Mouse (Mus musculus) urinary bladder, postnatal 14 days (tissue): ENCODE results near the gene Prop1.
A peak's percentile ranks its signal among the peaks of the same experiment; 100 is the strongest.

Source experiments
- DNase-seq: peaks from one replicate; pipeline ENCODE4 v3.0.0; 2021; ENCODE audit warnings: low spot score

Gene Prop1

DNA sequence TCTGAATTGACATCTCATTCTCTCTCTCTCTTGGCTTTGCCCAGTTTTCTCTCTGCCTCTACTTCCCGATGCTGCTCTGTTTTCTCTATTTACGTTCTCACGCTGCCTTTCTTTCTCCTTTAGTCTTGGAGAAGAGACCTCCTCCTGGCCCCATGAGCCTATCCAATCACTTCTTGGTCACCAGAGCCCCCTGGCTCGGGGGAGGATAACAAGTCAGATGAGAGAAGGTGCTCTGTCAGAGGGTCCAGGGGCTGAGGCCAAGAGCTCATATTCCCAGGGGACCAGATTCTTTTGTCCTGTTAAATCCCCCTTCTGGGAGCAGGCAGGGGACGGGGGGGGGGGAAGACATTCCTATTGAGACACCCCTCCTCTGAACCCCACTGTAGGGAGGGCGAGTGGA lies at the start of gene Prop1:
Gene Prop1 (minus strand): TSS at position 101 of the 400 bp plus-strand sequence.
- DNase-seq = no peak

DNA sequence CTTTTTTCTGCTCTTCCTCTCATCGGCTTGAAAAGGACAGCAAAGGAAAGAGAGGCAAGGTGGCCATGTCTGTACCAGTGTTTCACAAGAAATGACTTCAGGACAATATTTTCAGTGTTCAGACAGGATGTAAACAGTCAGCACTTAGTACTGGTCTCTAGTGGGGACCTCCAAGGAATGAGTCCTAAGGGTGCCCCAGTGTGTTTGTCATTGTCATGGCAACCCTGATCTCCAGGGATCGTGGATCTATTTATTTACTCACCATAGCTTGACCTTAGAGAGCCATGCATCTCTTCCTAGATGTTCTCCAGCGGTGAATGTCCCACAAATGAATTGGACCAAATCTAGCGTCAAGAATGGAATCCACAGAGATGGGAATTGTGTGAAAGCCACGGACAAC lies 49.7 kb upstream of the Prop1 start, which contains the start of gene Olfr51:
Gene Olfr51 (plus strand): TSS at position 301 of the 400 bp plus-strand sequence.
- DNase-seq = no peak

- DNase-seq = no peak
Observed at GRCm38 (mm10) chr11:50981667-50982066, 28.1 kb upstream of the Prop1 start, which contains the start of gene Olfr1377. Gene Olfr1377 (plus strand): TSS chr11:50981967.

DNA sequence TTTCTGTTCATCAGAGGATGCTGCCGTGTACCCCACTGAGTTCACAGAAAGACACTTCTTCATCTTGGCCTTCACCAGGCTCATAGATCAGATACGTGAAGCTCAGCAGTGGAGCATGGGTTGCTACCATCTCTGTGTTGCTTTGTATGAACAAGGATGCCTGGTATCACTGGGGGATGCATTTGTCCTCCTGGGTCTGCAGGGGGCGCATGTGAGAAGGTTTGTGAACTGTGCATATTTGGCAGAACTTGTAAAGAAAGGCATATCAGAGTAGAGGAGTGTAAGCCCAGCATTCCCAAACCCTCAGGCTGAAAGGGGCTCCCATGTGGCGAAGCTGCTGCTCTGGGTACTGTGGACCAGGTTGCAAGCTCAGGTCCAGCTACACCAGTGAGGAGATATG lies 23.7 kb upstream of the Prop1 start:
- no peak for DNase-seq

- no peak for DNase-seq
Observed at GRCm38 (mm10) chr11:50966230-50966629, 12.7 kb upstream of the Prop1 start, which contains the start of gene Olfr1378. Gene Olfr1378 (plus strand): TSS chr11:50966530.

GRCm38 (mm10) chr11:50964886-50965285 lies 11.3 kb upstream of the Prop1 start:
- DNase-seq = no peak

DNA sequence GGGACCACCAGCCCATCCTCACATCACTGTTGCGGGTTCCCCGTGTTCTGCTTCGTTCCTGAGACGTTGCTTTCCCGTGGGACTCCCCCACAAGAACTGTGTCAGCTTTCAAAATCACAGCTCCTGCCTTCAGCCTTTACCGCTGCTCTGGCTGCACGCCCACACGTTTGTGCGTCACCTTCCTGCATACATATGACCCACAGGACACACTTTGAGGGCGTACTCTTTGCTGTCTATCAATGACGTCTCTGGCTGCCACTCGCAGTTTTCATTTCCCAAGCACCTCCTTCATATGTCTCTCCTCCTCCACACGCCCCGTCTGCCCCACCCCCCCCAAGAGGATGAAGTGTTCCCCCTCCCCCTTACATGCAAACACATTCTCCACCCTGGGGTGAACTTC lies 1.3 kb downstream of the Prop1 start:
- DNase-seq = no peak

- DNase-seq = no peak
Observed at GRCm38 (mm10) chr11:50943506-50943905, 10.1 kb downstream of the Prop1 start, which contains the start of gene 4933414I15Rik. Gene 4933414I15Rik (minus strand): TSS chr11:50943765.

DNA sequence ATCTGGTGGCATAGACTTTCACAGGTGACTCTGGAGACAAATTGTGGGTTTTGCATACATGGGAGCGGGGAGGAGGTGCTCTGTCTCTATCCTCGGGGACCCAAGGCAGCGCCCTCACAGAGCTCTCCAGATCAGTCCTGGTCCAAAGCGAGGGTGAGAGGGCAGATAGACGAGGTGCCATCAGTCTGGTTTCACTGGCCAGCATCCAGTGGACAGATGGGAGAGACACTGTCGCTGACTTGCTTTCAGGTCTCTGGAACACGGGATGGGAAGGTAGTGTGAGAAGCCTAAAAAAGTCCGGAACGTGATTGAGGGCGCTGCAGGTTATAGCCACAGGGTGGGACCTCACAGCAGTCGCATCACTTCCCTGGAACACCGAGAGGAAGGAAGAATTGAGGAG lies 11.2 kb downstream of the Prop1 start:
- no peak for DNase-seq

DNA sequence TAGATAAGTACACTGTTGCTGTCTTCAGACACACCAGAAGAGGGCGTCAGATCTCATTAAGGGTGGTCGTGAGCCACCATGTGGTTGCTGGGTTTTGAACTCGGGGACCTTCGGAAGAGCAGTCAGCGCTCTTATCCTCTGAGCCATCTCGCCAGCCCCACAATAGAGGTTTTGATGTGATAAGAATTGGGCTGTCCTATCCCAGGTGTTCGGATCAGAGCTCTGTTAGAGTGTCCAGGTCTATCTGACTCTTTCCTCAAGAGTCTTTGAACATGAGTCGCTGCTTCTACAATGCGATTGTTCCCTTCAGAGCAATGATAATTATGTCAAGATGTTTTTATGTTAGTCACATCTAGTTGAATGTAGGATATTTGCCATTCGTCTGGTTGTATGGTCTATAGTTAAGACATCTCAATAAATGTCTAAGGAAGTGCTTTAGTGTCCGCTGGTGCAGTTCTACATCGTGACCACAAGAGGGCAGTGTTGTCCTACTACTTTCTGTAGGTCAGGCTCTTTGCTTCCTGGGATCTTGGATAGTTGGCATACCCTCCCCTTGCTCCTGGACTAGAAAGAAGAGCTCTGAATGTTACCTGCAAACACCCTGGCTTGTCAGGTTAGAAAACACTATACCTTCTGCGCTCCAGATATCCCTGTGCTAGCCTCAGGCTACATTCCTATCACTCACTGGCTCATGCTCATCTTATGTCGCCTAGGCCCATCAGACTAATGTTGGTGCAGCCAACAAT lies 13.8 kb downstream of the Prop1 start:
- peak; percentile 21 for DNase-seq

DNA sequence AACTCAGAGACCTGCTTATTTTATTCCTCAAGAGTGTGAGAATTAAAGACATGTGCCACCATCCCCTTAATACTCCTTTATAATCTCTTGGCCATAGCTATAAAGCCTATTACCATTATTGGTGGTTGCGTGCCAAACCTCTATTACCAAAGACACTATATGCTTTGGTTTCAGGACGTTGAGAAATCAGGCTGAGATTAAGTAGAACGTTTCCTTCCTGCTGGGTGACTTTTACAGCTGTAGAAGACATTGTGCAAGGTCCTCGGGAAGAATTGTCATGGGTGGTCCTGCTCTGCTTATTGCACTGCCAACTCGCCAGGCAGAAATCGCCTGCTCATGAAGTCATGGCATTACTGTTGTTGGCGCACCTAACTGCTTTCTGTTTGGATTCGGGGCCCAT lies 15.1 kb downstream of the Prop1 start:
- DNase-seq = no peak

DNA sequence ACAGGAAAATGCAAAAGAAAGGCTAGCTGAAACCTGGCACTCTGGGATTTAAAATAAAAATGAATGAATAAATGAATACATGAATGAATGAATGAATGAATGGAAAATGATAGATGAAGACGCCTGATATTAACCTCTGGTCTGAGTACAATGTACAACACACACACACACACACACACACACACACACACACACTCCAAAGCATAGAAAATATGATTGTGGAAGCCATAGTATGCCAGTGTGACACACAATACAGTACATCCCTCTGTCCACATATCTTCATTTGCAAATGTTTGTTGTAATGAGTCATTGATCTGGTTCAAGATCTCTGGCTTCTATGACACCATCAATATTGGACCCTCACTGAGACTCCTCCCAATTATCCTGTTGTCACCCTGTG lies 21.5 kb downstream of the Prop1 start:
- no peak for DNase-seq

DNA sequence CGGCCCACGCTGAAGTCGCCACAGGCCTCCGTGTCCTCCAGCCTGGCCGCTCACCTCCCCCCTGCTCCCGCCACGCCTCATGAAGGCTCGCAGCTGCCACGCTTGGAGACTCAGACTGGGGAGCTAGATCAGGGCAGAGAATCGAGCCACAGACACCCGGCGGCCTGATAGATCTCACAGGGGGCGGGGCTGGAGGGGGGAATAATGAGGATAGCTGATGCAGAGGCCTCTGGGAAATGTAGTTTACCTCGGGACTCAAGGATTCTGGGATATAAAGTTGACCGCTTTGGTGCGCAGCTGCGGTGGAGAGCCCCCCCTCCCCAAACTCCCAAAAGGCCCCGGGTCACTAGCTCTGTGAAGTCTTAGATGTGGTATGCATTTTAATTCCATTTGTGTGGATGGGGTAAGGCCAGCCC lies 22.1 kb downstream of the Prop1 start, which contains the start of gene Zfp354b:
Gene Zfp354b (minus strand): TSS at position 183 of the 416 bp plus-strand sequence.
- DNase-seq = peak; percentile 82

- DNase-seq = no peak
Observed at GRCm38 (mm10) chr11:50931021-50931420, 22.5 kb downstream of the Prop1 start.

DNA sequence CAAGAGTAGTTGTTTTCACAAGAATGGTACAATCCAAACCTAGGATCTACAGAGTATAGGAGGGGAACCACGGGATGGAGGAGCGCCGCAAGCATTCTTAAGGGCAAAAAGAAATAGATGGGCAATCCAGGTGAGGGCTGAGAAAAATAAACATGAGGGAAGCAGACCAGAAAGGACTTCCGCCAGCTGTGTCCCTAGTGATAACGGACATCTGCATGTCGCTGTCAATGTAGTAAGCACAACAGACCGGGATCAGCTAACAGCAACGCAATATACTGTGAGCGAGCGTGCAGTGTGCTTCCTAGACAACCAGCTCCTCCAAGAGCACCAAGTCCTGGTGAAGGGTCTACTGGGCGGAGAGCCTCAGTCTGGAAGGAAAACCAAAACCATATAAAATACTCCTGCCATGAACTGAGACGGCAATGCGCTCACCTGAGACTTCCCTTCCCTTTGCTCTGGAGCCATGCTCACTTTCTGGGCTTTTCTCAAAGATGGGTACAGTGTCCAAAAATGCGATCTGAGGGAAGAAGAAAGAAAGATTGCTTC lies 23.0 kb downstream of the Prop1 start:
- no peak for DNase-seq

DNA sequence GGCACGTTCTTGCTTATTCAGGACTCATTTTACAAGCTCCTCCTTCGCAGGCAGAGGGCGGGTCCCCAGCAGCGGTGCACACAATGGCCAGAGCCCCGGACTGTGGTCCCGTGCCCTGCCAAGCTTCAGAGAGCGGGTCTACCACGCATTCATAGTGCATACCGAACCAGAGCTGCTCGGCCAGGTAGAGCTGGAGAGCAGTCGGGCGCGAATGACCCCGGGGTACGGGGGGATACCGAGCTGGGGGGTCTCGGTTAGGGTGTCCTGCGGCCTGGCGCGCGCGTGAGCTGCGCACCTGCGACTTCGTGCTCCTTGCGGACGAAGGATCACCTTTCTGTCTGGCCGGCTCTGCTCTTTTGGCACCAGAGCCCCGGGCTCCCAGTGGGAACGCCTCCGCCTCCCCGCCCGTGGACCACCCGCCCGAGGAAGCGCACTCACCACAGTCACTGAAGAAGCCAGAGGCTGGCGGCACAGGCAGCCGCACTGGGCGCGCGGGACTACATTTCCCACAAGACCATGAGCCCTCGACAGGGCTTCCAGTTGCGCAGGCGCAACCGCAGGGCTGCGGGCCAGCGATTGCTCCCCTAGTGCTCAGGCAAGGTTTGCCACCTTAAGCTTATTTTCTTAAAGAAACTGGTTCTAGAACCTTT lies 37.8 kb downstream of the Prop1 start, which contains the start of gene Zfp2:
Gene Zfp2 (minus strand): TSS at position 495 of the 650 bp plus-strand sequence.
- peak; percentile 91 for DNase-seq

GRCm38 (mm10) chr11:50914461-50914860 lies 39.1 kb downstream of the Prop1 start:
- DNase-seq = no peak

DNA sequence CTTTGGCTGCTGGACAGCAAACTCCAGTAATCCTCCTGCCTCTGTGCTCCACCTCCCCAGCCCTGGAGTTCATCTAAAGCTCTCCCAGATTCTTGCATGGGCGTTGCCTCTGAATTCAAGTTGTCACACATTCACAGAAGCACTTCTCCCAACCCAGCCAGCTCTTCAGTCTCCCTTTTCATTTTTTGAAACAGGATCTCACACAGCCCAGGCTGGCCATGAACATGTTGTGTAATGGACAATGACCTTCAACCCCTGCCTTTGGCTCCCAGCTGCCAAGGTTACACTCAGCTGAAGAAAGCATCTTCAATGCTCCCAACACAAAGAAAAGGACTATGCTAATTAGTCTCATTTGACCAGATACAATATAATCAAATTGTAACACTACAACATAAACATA lies 40.3 kb downstream of the Prop1 start:
- DNase-seq = no peak

- no peak for DNase-seq
Observed at GRCm38 (mm10) chr11:50908136-50908535, 45.4 kb downstream of the Prop1 start.
